Mouse (Mus musculus) mature B cell (primary cell): ENCODE data around the gene Ttbk1.

Experiments used
- in situ Hi-C: fragments of 300-500 bp; cut with MboI; formaldehyde crosslinking; loops from 2 replicates; pipeline ENCODE4 v1.14.3; 2019

Ttbk1 gene

DNA sequence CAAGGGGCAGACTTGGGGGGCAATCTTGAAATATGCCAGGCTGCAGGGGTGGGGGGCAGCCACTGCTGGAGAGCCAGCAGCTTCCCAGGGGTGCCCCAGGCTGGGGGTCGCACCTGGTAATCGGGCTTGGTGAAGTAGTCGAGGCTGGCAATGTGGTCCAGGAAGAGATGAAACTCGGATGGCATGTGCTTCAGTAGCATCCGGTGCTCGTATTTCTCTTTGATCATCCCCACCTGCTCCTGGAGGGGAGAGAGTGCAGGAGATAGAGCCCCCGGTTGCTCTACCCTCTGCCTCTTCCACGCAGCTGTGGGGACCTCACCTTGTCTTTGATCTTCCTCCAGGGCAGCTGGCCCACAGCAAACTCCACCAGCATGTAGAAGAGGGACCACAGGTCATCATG is 10.9 kb downstream of the Ttbk1 start:
- in situ Hi-C loops, result no loop called here

DNA sequence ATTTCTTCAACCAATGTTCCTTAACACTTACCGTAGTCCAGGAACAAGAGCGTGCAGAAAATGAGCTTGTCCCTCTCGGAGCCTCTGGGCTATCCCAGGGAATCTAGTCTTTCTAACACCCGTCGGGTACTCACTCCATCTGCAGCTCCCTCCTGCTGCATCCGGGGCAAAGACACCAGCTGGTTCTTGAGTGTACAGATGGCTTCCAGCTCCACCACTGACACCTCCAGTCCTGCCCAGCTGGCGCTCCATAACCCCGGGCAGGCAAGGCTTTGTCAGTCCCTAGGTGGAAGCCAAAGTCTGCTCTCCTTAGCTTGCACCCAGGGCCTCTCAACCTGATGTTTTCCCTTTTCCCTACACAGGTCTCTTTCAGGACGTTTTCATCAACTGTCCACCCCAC is 19.6 kb downstream of the Ttbk1 start:
- in situ Hi-C loops, result no loop called here

DNA sequence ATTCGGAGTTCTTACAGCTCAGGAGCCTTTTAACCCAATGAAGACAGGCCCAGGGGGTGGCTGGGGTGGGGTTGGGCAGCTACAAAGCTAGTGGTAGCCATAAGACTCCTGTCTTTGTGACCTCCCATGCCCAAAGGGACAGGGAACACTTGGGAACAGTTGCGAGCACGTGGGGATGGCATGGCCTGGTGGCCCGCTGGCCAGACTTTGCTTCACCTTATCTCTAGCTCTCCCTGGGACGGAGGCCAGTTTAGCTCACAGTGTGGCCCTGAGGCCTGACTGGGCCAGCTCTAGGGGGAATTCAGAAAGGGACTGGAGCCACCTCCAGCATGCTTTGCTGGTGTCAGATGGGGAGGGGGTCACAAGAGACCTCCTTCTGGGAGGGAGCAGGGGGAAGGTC is 25.2 kb downstream of the Ttbk1 start:
- in situ Hi-C loops, result no loop called here

DNA sequence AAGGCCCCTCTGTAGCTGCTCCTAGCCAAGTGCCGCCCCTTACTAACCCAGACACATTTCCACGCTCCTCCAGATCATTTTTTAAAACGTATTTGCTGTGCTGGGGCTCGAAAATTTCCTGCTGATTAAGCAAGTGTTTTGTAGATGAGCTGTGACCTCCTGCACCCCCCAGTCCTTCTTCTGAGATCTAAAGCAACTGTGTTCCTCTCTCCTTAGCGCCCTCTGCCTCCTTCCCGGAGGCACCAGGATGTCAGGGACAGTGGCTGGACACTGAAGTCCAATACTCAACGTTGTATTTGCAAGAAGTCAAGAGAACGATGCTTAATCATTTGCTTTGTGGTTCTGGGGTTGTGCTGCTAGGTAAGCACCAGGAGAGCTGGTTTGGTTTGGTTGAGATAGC is 26.1 kb downstream of the Ttbk1 start:
- in situ Hi-C loops, result no loop called here

DNA sequence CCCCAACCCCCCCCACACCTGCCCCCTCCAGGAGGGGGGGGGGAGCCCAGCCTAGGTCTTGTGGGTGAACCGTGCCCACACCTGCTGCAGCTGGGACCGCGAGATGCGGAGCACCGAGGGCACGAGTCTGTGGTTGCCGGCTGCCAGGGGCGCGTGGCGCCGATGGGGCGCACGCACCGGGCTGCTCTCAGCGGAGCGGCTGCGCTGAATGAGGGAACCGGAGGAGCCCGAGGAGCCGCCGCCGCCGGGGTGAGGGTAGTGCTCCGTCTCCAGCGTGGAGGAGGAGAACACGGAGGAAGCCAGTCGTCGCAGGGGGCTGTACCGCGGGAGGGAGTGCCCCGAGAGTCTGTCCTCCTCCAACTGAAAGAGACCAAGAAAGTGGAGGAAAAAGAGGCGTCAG is 26.8 kb downstream of the Ttbk1 start:
- in situ Hi-C loops, result no loop called here

DNA sequence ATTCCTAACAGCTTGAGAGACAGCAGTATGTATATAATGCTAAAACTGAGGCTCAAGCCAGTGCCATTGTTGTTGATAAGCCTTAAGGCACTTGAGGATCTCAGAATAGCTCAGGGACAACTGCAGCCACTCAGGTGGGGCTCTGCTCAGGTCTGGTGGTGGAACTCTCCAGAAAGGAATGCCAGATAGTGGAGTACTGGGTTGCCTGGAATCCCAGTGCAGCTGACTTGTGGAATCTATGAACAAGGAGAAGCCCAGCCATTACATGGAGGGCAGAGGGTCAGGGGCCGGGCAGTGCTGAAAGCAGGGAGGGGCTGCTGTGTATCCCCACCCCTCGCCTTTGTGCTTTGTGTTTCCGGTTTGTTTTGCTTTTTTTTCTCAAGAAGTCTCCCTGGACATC is 29.0 kb downstream of the Ttbk1 start:
- in situ Hi-C loops, result no loop called here

DNA sequence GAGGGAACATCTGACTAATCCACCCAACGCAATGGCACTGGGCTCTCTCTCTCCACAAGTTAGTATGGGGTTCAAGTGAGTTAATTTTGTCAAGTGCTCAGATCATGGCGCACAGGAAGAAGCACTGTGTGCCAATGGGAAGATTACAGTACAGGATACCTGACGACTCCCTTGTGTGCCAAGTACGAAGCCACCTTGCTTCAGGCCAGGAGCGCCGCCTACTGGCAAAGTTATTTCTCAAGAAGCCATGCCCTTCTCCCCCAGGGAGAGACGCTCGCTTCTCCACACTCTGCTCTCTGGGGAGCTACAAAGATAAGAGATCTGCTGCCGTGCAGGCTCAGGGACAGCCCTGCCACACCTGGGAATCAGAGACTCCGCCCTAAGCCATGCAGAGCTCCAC is 29.7 kb downstream of the Ttbk1 start:
- in situ Hi-C loops, result no loop called here

DNA sequence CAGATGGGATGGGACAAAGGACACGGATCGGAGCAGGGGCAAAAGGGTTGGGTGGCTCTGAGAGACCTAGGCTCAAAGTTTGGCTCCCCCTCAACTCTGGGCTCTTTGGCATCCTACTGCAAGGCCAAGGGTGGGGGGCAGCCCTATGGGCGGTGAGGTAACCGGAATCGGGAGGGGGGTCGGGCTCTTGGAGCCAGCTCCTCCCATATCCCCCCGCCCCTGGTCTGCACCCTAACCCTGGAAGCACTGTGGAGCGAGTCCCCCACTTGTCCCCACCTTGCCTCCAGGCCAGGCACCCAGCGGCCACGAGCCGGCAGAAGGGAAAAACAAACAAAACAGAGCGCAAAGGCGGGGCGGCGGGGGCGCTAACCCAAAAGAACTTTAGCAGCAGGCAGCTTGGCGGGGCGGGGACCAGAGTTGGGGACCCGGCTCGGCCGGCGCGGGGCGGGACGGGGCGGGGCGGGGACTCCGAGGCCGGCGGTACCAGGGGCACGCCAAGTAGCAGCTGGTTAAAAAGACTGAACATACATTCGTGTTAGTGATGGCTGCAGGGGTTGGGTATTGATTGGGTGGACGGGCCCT is 32.3 kb downstream of the Ttbk1 start:
- in situ Hi-C loops, result no loop called here

DNA sequence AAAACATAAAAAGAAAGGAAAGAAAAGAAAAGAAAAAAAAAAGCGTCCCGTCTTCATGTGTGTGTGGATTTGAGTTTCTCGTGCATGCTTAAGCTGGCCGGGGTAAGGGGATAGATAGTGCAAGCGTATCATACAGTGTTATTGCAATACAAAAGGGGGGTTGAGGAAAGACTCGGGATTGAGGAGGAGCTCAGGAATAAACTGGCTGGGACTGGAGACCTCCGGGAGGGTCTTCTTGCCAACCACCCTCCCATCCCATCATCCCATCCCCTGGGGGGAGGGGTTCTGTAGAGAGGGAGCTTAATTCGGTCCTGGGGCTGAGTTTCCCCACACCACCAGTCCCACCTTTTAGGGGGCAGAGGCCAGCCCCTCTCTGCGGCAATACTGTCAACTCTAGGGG is 32.9 kb downstream of the Ttbk1 start:
- in situ Hi-C loops, result no loop called here

DNA sequence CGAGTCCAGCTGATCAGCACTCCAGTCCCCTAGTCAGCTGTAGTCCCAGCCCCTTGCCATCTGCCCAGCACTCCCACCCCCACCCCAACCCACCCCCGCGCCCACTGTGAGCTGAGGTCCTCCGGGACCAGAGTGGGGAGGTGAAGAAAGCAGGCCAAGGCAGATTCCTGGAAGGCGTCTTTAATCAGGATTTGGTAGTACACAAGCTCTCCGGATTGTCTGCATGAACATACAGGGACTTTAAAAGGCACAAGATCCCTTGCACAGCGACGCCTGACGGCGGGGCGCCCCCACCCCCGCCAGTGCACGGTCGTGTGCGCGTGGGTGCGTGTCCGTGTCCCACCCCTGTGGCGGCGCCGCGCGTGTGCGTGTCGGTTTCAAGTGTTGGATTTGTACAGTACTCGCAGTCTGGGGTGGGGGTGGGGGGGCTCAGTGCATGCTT is 33.5 kb downstream of the Ttbk1 start:
- in situ Hi-C loops, result no loop called here

DNA sequence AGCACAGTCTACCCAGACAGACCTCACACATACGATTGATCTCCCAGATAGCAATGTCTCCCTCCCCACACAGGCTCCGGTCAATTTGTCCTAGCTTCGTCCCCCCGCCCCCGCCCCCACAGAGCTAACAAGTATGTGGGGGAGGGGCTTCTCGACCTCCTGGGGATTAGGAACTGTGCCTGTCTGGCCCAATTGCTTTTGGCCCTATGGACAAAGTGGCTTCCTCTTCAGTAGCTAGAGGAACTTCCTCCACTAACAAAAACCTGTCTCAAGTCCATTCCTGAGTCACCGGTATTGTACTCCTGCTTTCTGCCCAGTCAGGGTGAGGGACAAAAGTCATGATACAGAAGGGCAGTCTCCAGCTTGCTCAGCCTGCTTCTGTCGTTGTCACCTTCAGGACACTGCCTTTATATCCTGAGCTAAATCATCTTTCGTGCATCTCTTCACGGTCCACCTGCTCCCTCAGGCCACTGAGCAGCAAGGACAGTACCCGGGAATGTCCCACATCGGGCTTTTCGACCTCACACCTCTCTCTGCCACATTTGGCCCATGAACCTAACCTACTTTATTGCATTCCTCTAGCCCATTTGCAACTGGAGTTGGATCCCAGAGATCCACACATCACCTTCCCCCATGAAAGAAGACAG is 34.0 kb downstream of the Ttbk1 start:
- in situ Hi-C loops, result no loop called here

DNA sequence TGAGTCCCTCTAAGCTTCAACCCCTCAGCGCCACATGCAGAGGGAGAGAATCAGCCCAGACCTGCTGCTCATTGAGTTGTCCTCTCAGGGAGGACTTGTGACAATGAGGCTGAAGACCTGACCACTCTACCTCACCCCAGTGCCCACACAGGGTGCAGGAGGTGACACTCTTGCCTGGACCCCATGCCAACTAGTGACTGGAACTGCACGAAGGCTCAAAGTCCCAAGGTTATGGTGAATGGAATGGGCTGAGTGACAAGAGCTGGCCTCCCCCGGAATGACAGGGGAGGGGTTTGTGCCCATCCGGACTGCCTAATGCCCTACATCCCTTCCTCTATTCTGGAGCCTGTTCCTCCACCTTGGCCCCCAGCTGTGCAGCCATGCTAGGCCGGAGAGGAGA is 34.8 kb downstream of the Ttbk1 start:
- in situ Hi-C loops, result no loop called here

DNA sequence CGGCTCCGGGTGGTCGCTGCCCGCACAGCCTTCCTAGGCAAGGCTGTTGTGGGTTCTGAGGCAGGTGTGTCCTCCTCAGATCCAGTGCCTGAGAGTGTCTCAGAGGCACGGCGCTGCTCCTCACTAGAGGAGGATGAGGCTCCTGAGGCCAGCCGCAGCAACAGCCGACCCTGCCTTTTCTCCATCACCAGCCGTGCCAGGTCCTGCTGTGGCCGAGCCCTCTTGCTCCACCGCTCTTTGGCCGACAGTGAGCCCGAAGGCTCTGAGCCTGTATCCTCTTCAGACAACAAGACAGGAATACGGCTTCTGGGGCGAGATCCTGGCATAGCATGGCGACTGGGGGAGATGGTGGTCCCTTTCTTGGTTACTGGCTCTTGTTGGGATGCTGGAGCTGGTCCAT is 41.2 kb downstream of the Ttbk1 start:
- in situ Hi-C loops, result no loop called here

DNA sequence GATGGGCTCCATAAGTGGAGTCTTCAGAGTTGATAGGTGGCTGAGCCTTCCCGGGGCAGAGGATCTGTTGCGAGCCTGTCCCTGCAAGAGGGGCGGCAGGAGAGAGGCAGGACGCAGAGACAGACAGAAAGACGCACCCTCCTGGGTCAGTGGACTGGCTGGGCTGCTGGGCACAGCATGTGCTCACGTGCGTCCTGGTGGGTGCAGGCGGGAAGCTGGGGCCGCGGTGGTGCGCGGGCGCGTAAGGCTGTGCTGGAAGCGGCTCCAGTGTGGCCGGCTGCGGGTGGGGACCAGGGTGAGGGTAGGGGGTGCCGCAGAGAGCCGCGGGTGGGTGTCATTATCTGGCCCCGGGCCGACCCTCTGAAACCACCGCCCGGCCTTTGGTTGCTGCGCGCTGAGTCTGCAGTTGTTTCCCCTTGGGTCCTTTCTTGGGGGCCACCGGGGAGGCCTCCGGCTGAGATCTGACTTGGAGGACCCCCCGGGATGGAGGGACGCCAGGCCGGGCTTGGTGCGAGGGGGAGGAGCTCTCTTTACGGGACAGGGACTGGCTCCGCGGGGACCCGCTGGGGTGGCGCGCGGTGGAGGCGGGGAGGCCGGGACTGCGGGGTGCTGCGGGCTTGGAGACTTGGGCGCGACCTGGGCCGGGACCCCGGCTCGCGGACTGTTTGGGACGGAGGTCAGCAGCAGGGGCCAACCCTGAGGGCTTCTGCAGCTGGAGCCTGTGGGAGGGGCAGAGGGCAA is 42.5 kb downstream of the Ttbk1 start:
- in situ Hi-C loops, result no loop called here

DNA sequence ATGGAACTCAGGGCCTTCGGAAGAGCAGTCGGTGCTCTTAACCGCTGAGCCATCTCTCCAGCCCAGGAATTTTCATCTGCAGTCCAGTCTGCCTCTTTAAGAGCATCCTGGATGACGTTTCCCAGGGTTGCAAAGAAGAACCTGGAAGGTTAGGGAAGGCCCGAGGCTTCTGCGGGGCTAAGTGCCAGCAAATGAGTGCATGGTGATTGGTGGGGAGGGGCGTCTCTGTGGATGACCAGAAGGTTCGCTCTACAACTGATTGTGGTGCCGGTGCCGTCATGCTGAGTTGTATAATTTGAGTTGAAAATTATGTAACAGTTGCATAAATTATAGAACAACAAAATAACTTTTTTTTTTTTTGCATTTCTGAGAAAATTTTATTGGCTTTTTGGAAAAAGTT is 48.3 kb downstream of the Ttbk1 start:
- in situ Hi-C loops, result no loop called here

DNA sequence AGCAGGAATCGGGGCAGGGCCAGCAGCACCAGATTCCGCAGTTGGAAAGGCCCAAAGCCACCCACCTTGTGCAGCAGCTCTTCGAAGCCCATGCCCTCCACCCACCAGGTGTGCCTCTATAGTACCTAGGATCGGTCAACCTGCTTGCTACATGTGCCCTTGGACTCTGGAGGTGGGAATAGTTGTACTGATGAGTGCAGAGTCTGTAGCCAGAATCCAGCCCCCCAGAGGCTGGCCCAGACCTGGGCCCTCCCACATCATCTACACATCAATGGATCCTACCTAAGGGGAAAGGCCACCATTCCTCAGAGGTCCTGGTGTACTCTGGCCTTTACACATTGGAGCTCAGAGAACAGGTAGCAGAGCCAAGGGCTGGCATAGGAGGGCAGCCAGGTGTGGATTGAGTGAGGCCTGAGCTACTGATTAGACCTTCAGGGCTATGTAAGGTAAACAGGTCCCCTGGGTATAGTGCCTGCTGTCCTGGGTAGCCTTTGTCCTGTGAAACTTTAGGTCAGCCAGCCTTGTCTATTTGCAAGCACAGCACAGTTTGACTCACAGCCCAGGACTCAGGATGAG is 49.1 kb downstream of the Ttbk1 start, which contains the start of gene Slc22a7:
Gene Slc22a7, minus strand, starts transcription at position 160 of the 576 bp plus-strand sequence.
- in situ Hi-C loops, result no loop called here

DNA sequence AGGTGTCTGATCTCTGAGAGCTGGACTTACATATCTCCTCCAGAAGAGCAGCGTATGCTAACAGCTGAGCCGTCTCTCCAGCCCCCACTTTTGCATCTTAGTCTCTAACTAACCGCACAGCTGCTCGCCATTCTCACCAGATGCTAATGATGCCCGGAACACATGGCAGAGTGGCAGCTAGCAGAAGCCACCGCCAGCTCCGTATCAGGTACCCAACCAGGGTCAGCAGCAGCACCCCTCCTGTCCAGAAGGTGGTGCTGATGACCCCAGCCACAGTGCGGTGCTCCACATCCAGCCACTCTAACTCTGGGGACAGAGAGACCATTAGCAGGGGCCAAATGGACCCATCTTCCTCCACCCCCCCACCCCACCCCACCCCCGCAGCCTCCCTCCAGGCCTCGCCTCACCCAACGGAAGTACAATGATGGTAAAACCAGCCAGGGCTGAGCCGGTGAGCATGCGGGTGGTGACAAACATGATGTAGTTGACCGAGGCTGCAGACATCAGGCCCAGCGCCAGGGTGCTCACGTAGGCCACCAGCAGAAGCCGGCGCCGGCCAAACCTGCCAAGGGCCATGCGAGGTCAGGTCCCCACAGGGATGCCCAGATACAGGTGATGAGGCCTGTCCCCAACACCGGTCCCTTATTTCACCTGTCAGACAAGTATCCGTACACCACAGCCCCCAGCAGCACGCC is 50.7 kb downstream of the Ttbk1 start:
- in situ Hi-C loops, result no loop called here

DNA sequence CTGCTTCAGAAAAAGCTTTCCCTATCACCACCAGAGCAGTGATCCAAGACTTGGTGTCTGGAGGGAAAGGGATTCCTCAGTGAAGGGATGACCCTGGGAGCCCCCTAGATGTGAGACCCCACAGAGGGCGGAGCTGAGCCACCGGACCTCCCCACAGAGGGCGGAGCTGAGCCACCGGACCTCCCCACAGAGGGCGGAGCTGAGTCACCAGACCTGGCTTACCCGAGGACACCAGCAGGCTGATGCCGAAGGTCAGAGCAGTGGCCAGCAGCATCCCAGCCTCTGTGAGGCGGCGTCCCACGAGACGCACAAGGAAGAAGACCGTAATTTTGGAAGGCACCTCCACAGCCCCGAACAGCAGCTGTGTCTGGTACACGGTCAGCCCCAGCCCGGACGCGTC is 53.8 kb downstream of the Ttbk1 start:
- in situ Hi-C loops, result no loop called here

DNA sequence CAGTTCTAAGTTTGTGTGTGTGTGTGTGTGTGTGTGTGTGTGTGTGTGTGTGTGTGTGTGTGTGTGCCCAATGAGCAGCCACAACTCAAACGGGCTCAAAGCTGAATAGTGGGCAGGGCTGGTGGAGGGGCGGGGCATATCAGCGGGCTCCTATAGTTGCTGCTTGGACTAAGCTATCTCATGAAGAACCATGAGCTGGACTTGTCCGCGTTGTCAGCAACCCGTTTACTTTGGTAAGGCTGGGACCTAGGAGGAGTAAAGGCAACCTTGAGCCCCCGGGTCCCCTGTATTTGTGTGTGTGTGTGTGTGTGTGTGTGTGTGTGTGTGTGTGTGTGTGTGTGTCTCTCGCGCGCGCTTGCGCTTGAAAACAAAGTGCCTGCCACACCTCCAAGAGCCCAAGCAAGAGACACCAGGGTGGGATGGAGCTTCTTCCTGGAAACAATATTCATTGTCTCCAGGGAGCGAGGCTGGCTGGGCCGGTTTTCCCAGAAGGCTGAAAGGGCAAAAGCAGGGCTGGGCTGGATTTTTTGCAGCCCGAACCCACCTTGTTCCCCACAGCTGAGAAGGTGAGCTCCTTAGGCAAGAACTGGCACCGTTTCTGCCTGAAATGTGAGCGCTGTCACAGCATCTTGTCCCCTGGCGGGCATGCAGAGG is 58.6 kb downstream of the Ttbk1 start, which contains the start of gene Crip3:
Gene Crip3, plus strand, starts transcription at position 166 of the 654 bp plus-strand sequence.
- in situ Hi-C loops, result no loop called here

DNA sequence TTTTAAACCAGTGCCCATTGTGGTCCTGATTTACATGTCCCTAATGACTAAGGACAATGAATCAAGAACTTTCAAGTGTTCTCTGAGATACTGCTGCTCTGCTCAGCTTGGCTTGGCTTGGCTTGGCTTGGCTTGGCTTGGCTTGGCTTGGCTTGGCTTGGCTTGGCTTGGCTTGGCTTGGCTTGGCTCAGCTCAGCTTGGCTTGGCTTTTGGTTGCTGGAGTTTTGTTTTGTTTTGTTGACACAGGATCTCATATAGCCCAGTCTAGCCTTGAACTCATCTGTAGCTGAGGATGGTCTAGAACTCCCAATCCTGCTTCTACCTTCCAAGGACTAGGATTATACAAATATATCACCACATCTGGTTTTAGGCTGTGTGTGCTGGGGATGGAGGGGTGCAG is 61.0 kb downstream of the Ttbk1 start:
- in situ Hi-C loops, result no loop called here

DNA sequence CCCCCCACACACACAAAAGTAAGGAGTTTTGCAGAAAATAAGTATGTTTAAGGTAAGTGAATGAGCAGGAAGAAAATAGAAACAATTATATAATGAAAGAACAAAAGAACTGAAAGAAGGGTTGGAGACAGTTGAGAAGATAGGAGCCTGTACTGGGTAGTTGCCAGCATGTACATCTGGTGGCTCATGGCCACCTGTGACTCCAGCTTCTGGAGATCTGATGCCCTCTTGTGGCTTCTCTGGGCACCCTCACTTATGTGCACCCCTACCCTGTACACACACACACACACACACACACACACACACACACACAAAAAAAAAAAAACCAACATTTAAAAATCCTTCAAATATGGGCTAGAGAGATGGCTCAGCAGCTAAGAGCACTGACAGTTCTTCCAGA is 67.8 kb downstream of the Ttbk1 start:
- in situ Hi-C loops, result no loop called here

DNA sequence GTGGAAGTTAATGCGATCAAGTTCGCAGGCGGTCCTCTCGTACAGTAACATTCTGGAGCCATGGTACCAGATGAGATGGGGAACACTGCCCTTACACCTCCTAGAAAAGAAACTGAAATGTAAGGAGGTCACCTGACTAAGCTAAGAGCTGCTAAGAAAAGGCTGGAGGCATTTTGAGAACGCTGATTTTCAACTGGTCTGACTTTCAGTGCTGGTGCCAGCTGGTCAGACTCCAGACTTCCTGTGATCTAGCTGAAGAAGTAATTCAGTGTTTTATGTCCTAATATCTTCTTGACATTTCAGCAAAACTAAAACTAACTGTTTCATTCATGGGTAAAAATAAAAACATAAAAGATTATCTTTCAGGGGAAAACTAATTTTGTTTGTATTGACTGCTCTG is 68.8 kb downstream of the Ttbk1 start:
- in situ Hi-C loops, result no loop called here
